In genomic region chr11:105280456-105280855, GRCm38 (mm10) we compare ENCODE assay signal across 22 mouse cellular contexts. TPM values are rescaled to one million over a fixed set of nuclear protein-coding genes. Genes with fewer than 3 reads are reported as not detected.
A peak's percentile ranks its signal among the peaks of the same experiment; 100 is the strongest.
DNase-seq lines count a peak whose midpoint lies in the region; ATAC-seq and TF ChIP-seq lines count a peak whose summit lies in the region.
"Had no signal": no experiment of that assay in that cellular context is flagged by ENCODE, and none has a peak within 500 bp of the region (broad histone marks: within the 10 kb centered on the region; RNA-seq: fewer than 3 reads in every experiment).

No protein-coding gene starts in this region.

- H3K4me1 ChIP-seq in liver, adult 2 months (ENCODE audit: control insufficient read depth, insufficient read depth, low read length), result peaks cover 2% of the 10 kb centered on the region; the same call in 1 of the 2 replicates
- H3K4me1 ChIP-seq in liver, embryonic 11.5 days (replicated peaks; ENCODE audit: control insufficient read depth, insufficient read depth, low read length), result no peaks in the 10 kb centered on the region
- H3K4me1 ChIP-seq in embryonic fibroblast, embryonic 13.5 days (ENCODE audit: control insufficient read depth, insufficient read depth, low read length), result peaks cover 23% of the 10 kb centered on the region

- H3K4me3 ChIP-seq in liver, adult 2 months (ENCODE audit: insufficient read depth, low read depth, low read length), result no peak overlapping the region
- no peak overlapping the region for H3K4me3 ChIP-seq in liver, embryonic 11.5 days (ENCODE audit: low read depth, low read length)
- no peak overlapping the region for H3K4me3 ChIP-seq in embryonic fibroblast, embryonic 13.5 days (ENCODE audit: insufficient read depth, low read length)

- H3K27me3 ChIP-seq in liver, adult 2 months (ENCODE audit: control insufficient read depth, insufficient read depth, low read length), result no peaks in the 10 kb centered on the region
- H3K27me3 ChIP-seq in liver, embryonic 11.5 days (replicated peaks; ENCODE audit: control insufficient read depth, insufficient read depth, low read length), result no peaks in the 10 kb centered on the region
- H3K27me3 ChIP-seq: CH12.LX, Patski had no signal

- TF ChIP-seq CTCF in liver, adult 2 months (IDR thresholded peaks at IDR 0.05; ENCODE audit: low read depth, low read length), result no peak
- no peak for TF ChIP-seq CTCF in embryonic fibroblast, embryonic 13.5 days (IDR thresholded peaks at IDR 0.05; ENCODE audit: borderline replicate concordance, insufficient read depth, low read length)

- ATAC-seq in liver, embryonic 11.5 days (replicated peaks; ENCODE audit: low FRiP score), result no peak
- ATAC-seq: activated CD4-positive, CD25-positive, alpha-beta regulatory T cell, adult 4 months; CD4-positive, CD25-positive, alpha-beta regulatory T cell, adult 4 months; Patski had no signal

- no peak overlapping the region for H3K4me2 ChIP-seq in liver, embryonic 11.5 days

- no peak overlapping the region for H3K27ac ChIP-seq in liver, adult 2 months (replicated peaks; ENCODE audit: insufficient read depth, low read depth, low read length)
- H3K27ac ChIP-seq in liver, embryonic 11.5 days (ENCODE audit: low read depth, low read length), result no peak overlapping the region
- H3K27ac ChIP-seq in embryonic fibroblast, embryonic 13.5 days (ENCODE audit: insufficient read depth, low read length), result 0 out of 2 replicates have a peak overlapping the region, but pooled peaks have one; percentile 87

- DNase-seq in heart, adult 11 months, result peak; percentile 64
- DNase-seq in heart, adult 18-20 months, result no peak
- DNase-seq in liver, adult 2 months (ENCODE audit: extremely low read depth, low read depth, low spot score), result peak; percentile 70
- DNase-seq in liver, embryonic 11.5 days (ENCODE audit: low spot score), result no peak
- no peak for DNase-seq in thymus, postnatal 36 days
- DNase-seq: adrenal gland, adult 2 months; adrenal gland, adult 8-10 months; adrenal gland, postnatal 10 days; adrenal gland, postnatal 14 days; adrenal gland, postnatal 25 days; adrenal gland, postnatal 36 days; B cell, adult 2 months; cerebellum, adult 11 months; cerebellum, adult 11-12 months; cerebellum, adult 18-20 months had no signal

- no peaks in the 10 kb centered on the region for H3K79me2 ChIP-seq in liver, adult 2 months (ENCODE audit: control insufficient read depth, insufficient read depth, low read length)

- no peak overlapping the region for H3K9ac ChIP-seq in liver, adult 2 months (ENCODE audit: low read depth, low read length)
- no peak overlapping the region for H3K9ac ChIP-seq in liver, embryonic 11.5 days (ENCODE audit: low read depth, low read length)

- no peak for TF ChIP-seq POLR2A in liver, adult 2 months (IDR thresholded peaks at IDR 0.05; ENCODE audit: extremely low read depth, insufficient read depth, low read length)
- no peak for TF ChIP-seq POLR2A in embryonic fibroblast, embryonic 13.5 days (IDR thresholded peaks at IDR 0.05; ENCODE audit: low read depth, low read length)

- WGBS in liver, adult 2 months, result 39% methylated on average over 6 of the region's 6 CpGs
- 91% methylated on average over 6 of the region's 6 CpGs for WGBS in liver, embryonic 11.5 days

- H3K36me3 ChIP-seq in liver, adult 2 months (ENCODE audit: control insufficient read depth, insufficient read depth, low read length), result peaks cover 73% of the 10 kb centered on the region
- peaks cover 23% of the 10 kb centered on the region for H3K36me3 ChIP-seq in liver, embryonic 11.5 days (ENCODE audit: control insufficient read depth, insufficient read depth, low read length)

- no peaks in the 10 kb centered on the region for H3K9me3 ChIP-seq in liver, embryonic 11.5 days (ENCODE audit: control insufficient read depth, low read length)
- H3K9me3 ChIP-seq: G1E had no signal

RNA-seq across cellular contexts. Expression of gene Mrc2, which starts 12.0 kb away (rescaled TPM):
- 10 to 100 TPM; 10.8 to 11.7 TPM for total RNA-seq in heart, adult 18-20 months (2021)
- total RNA-seq in liver, adult 2 months (2014; rRNA removed), result 0.55 and 0.81 TPM in 2 replicates
- polyA plus RNA-seq in liver, adult 2 months (2012; rRNA removed), result 0.91 and 1.1 TPM in 2 replicates
- 3.3 and 4.8 TPM in 2 replicates for polyA plus RNA-seq in liver, embryonic 11.5 days (2014; fragmentation: Nextera tagmentation; extraction: Ambion mirVana)
- polyA plus RNA-seq in embryonic fibroblast, embryonic 13.5 days (2011; ENCODE audit: insufficient read length, low read depth, missing spikeins), result 144 and 150 TPM in 2 replicates
- total RNA-seq: MEL had no signal
- polyA plus RNA-seq: activated CD4-positive, CD25-positive, alpha-beta regulatory T cell, adult 4 months; CD4-positive, CD25-positive, alpha-beta regulatory T cell, adult 4 months; G1E had no signal

Comparison
In these comparisons a context has a peak if more than half of its experiments do, and no peak if none do; other contexts are left out.
1. DNase-seq: peak in heart, adult 11 months (single experiment) and liver, adult 2 months (single experiment); none in heart, adult 18-20 months (0 of 2), liver, embryonic 11.5 days (single experiment) and thymus, postnatal 36 days (0 of 2).
2. RNA of gene Mrc2, which starts 12.0 kb away (polyA plus RNA-seq): 144 to 150 TPM in embryonic fibroblast, embryonic 13.5 days; 3.3 to 4.8 TPM in liver, embryonic 11.5 days and 0.91 to 1.1 TPM in liver, adult 2 months; every median in the first group is over 10 times any median in the second.